Mouse (Mus musculus) thymus, postnatal 0 days (tissue): ENCODE data around the gene Creg2. TPM values are rescaled to one million over a fixed set of nuclear protein-coding genes. Genes with fewer than 3 reads are reported as not detected.
A peak's percentile ranks its signal among the peaks of the same experiment; 100 is the strongest.

ENCODE experiments used
- DNase-seq: peaks from one replicate; pipeline ENCODE4 v3.0.0-alpha.2; 2015; ENCODE audit warnings: low spot score
- polyA plus RNA-seq: library from polyadenylated mRNA; unstranded; fragments of >200 nt; fragmentation: Nextera tagmentation; extraction: Ambion mirVana; gene quantifications from 2 replicates; pipeline ENCODE4 v1.2.1, GENCODE M21; 2015

Gene Creg2
- polyA plus RNA-seq, 1 experiment from 2014 or later = 0.34 TPM

DNA sequence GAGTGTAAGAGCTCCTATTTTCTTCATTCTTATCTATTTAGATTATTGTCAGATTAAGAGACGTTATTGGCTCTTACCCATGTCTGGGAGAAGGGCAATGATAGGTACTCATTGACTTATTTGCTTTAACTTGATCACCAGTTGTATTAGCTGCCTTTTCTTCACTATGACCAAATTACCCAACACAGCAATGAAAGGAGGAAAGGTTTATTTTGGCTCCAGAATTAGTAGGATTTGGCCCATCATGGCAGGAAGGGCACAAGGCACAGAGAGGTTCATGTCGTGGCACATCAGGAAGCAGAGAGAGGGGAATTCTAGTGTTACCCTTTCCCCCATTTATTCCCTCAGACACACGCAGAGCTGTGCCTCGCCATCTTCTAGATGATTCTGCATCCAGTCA is 1.8 kb upstream of the Creg2 start:
- no peak for DNase-seq

DNA sequence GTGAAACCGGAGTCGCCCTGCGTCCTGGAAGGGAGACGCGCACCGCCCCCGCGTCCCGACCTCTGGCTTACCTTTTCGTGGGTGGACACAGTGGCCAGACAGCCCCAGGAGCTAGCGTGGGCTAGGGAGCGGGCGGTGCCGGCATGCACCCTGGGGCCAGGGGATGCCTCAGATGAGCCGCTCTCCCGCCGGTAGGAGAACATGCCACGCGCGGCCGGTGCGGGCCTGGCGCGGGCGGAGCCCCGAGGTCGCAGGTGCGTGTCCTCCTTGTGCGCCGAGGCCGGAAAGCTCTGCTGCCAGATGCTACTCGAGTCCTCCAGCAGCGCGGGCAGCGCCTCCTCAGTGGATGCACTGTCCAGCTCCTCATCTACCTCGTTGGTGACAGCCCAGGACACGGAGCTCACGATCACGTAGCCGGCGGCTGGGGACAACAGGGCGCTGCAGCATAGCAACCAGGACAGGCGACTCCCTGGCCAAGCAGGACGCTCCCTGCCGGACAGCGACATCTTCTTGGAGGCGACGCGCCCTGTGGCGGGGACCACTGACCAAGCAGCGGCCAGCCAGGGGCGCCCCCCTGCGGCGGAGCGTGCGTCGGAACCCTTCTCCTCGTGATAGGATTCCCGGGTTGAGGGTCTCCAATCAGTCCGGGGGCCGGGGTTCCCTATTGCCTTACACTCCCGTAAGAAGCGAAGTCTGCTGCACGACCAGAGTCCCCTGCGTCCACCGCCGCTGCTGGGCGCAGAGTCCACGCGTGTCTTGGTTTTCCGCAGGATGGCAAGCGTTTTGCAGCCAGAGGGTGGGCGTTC is 636 bp downstream of the Creg2 start:
- DNase-seq = no peak

DNA sequence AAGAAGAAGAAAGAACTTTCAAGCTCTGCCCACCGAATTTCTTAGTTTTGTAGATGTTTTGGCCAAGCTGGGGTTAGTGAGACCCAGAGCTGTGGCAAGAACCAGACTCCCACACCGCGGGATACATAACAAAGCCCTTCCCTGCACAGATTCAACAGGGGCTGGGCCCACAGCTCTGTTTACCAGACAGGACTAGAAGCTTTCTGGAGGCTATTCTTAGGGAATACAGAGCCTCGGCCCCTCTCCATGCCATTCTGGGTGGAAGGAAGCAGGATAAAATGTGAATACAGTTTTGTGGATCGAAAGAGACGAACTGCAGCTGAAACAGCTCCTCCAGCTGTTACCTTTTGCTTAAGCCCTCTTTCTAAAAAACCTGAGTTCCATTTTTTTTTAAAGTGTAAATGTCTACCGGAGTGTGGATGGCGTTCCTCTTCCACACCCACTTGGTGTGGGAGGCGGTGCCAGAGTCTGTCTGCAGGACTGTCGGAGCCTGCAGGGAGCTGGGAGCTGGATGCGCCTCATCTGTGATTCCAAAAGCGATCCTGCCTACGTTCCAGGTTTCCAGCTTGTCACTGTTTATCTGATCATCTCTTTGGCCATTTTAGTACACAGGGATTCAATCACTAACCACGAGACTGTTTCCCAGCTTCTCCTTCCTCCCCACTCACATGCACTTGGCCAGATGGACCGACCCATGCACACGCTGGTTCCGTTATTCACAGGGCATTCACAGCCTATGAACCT is 1.4 kb downstream of the Creg2 start:
- DNase-seq = no peak

DNA sequence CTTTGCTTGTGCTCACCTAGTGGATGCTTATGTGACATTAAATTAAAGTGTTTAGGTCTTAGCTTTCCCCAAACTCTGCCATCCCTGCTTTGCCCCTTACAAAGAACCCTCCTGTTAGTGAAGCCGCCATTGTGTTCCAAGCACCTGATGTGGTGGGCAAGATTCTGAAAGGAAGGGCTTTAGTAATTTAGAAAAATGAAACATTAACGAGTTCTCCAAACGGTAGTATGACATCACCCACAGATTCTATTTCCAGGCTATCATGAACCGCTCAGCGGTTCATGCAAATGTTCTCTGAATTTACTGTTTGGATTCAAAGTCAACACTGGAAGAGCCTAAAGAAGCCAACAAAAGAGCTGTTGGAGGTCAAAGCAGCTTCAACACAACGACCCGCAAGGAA is 2.7 kb downstream of the Creg2 start:
- no peak for DNase-seq

DNA sequence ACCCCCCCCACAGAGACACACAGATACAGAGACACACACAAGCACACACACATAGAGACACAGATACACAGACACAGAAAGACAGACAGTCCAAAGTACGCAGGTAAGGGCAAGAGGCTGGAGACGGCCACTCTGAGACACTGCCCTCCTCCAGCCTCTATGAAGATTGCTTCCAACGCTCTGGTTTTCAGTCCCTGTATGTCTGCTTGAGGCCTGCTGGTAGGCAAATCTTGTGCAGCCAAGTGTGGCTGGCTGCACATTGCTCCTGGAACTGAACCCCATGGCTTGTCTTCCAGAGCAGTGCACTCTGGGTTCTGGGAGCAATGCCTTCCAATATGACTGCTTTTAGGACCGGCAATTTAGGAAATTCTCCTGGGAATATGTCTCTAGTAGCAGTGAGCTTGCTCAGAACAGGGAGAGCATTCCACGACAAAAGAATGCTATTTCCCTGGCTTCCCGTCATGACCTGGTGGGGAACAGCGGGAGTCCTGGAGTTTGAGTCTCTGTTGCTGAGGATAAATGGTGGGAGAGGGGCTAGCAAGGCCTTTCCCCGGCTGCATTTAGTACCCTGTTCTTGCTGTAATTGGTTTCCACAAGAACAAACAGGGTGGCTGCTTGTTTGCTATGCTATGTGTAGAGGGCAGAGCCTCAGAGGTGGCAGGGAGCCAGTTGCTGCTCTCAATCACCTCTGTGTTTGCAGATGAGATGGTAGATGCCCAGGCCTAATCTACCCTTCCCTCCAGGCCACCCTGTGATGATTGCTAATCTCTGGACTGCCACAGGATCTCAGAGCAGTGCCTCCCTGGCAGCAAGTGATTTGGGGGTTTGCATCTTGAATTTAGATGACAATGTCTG is 5.1 kb downstream of the Creg2 start:
- DNase-seq = no peak

DNA sequence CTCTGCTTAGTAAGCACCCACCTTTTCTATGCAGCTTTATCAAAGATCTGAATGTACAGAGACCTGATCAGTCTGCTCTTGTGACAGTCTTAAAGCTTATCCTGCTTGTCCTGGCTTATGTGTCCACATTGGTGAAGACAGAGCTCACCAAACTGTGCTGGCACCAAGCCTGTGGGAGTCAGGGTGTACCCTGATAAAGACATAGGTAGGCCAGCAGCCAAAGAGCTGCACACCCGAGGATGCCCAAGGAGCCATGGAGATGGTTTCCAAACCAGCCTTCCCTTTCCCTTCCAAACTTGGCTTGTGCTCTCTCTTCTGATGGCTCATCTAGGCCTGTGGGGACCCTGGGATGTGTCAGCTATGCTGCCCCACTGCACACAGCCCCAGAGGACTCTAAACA is 6.9 kb downstream of the Creg2 start:
- DNase-seq = no peak

DNA sequence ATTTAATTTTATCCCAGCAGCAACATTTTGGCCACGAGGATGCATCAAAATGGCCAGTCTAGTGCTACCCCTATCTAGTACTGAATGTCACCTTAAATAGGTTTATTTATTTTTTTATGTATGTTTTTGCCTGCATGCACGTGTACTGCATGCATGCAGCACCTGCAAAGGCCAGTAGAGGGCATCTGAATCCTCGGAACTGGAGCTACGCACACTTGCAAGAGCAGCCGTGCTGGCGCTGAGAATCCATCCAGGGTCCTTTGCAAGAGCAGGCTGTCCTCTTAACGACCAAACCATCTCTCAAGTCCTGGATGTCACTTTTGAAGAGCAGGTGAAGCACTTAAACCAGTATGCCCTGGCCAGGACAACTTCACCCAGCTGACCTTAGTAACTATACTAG is 9.6 kb downstream of the Creg2 start:
- no peak for DNase-seq

DNA sequence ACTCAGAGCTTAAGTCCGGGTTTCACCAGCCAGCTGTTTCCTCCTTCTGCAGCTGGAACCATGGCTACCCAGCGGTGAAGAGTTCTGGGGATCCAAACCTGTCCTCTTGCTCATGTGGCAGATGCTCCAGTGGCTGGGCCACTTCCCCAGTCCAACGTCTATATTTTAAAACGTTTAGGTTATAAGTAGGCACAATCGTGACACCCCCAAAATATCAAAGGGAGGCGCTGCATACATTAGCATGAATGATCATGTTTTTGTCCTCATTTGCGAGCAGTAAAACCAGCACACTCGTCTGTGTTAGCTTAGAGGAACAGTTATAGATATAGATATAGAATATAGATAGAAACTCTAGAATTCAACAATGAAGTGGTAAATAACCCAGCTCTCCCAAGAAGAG is 14.1 kb downstream of the Creg2 start:
- DNase-seq = no peak

DNA sequence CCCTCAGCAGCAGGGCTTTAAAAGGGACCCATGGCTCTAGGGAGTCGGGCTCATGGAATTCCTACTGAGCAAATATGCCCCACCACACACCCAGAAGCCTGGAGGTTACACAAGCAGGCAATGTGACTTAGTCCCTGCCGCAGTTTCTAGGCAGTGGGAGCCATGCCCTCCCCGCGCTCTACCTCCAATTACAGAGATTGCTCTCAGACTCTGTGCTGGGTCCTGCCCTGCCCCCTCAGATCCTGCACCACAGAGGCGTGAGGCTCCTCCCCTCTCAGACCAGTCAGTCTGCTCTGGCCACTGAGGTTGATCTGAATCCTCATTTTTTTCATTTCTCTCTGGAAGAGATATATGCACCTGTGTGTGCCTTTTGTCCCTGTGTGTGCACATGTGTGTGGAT is 14.6 kb downstream of the Creg2 start:
- DNase-seq = no peak

DNA sequence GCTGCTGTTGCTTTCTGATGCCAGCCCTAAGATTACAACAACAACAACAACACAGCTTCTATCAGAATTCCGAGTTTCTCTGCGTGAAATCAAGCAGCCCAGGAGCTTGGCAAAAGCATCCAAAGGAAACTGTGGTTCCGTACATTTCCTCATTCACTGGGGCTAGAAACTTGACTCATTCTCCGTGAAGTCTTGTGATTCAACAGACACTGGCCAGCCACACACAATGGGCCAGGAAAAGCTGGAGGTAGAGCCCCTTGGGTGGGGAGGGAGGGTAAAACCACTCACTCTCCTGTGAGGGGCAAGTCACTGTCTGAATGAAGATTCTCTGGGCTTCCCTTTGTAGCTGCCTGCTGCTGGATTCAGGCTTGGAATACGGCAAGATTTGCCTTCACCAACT is 15.1 kb downstream of the Creg2 start:
- no peak for DNase-seq

DNA sequence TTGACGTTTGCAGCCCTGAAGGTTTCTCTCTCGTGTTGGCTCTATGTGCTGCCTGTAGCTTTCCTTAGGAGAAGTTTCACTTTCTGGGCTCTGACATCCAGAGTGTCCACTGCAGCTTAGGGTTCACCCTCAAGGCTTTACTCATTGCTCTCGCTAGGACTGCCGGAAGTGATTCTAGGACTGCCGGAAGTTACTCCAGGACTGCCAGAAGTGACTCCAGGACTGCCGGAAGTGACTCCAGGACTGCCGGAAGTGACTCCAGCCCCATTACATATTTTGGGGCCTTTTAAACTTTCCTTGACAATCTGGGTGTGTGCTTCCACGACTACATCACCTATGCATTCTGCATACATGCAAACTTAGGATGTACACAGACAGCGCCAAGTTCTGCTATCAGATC is 22.7 kb downstream of the Creg2 start:
- no peak for DNase-seq

DNA sequence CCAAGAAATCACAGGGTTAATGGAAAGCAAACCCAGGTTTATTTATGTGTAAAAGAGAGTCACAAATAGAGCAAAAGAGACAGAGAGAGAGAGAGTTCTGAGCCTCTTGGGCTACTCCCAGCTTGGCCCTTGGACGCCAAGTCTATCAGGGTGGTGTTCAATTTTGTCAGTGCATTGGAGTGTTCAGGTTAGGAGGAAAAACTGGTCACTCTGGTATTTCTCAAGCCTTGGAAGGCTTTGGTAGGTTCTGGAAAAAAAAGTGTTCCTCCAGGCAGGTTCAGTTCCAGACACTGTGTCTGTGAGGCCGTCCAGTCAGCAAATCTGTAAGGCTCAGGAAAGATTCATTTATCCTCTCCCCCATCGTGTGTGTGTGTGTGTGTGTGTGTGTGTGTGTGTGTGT is 25.8 kb downstream of the Creg2 start:
- DNase-seq = no peak

DNA sequence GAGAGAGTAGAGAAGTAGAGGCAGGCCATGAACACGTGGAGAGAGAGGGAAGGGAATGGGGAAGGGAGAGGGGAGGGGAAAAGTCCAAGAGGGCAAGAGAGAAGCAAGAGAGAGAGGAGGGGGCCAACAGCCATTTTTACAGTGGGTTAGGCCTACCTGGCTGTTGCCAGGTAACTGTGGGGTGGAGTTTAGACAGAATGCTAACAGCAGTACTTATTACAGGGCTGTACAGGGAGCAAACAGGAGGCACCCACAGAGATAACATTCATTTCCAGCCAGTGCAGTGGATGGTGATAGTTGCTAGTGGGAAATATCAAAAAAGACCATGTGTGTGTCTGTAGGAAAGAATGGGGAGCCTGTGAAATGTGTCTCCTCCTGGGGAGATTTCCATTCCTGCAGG is 27.5 kb downstream of the Creg2 start:
- no peak for DNase-seq

DNA sequence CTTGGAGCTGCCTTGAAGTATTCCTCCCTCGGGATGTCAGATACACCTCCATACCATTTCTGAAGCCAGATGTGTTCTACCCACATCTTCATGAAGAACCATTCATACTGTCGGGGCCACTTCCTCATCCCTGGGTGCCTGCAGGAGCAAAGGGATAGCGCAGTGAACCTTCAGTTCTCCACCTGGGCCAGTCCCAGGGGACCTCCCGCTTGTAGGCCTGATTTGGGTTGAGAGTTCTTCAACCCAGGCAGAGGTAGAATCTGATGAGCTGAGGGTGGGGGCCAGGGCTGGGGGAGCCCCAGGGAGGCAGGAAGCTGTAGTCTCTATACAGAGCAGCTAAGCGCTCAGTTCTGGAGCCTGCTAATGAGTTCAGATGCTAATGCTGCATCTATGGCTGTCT is 28.2 kb downstream of the Creg2 start:
- DNase-seq = no peak

DNA sequence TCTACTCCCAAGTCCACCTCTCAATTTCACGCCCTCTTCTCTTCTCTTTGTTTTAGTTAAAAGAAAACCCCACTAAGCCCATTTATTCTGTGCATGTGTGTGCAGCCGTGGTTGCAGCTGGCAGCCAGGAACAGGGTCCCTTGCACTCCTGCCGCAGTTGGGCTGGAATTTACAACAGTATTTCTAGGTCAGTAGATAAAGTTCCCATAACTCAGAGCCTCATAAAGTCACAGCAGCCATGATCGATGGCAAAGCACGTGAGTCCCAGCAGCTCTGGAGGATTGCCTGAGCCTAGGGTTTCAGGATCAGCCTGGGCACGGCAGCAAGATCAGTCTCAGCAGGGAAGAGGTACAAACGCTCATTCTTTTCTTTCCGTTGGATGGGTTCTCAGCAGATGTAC is 32.8 kb downstream of the Creg2 start:
- no peak for DNase-seq

DNA sequence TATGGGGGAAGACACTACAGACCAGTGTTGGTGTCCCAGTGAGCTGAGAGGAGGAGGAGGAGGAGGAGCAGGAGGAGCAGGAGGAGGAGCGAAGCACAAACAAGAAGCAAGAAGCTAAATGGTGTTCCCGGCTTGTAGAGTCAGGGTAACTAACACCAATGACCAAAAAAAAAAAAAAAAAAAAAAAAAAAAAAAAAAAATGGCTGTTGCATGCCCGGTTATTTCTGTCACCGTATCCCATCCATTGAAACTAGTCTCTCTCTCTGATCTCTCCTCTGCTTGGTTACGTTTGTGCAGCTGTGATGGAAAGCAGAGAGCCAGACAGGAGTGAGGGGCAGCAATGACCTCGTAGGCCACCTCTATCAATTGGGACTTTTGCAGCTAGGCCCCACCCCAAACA is 35.7 kb downstream of the Creg2 start:
- DNase-seq = no peak

DNA sequence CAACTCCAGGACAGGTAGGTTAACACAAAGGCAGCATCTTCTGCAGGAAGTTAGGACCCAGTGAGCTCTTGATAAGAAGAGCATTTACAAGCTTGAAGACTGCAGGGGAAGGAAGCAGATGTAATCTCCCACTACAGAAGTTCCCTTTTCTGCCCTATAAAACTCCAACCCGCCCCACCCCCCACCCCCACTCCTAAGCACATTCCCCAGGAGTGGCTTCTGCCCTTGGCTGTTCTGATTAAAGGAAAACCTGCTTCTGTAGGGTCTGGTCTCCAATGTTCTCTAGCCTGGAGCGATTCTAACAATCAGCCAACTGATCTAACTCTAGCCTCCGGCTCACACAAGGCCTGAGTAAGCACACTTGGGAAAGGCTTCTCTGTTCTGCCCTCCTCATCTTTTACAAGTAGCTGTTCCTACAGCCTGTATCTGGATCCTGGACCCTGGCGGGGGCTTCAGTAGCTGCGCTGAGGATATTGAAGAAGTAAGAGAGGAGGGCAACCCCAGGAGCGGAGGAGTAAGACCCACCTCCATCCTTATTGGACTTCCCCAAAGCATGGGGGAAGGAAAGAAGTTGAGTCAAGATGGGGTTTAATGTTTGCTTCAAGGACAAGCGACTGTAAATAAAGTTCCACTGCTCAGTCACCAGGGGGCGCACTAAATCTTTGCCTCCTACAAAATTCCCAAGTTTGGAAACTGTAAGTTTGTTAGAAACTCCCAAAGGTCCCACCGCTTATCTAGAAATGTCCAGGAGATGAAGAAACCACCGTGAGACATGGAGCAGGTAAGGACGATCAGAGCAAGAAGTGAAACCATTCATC is 36.6 kb downstream of the Creg2 start:
- peak; percentile 40 for DNase-seq

DNA sequence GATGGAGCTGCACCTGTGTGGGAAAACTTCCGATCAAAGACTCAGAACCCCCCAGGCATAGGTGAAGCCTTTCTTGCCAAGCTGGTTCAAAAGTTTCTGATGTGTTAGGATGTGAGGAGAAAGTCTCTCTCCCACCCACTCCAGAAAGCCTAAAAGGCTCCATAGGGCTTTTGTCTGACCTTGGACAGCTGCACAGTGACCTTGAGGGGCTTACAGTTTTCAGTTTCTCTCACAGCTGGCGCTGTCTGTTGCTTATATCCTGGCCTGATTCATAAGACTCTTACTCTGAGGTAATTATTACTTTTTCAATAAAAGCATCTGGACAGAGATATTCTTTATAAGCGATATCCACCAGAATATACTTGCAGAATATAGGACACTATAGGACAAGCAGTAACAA is 38.2 kb downstream of the Creg2 start:
- no peak for DNase-seq

DNA sequence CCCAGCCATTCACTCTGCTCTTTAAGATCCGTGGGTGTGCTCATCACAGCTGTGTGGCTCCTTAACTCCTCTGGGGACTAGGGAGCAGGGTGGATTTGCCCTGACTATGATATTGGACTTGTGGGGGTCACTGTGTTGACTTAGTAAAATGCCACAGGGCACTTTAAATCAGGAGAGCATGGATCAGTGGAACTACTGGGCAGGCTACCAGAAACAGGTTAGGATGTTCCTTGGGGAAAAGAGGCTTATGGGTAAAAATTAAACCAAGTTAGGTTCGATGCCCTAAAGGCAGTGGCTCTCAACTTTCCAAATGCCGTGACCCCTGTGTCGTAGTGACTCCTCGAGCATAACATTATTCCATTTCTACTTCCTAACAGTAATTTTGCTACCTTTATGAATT is 38.8 kb downstream of the Creg2 start:
- no peak for DNase-seq

DNA sequence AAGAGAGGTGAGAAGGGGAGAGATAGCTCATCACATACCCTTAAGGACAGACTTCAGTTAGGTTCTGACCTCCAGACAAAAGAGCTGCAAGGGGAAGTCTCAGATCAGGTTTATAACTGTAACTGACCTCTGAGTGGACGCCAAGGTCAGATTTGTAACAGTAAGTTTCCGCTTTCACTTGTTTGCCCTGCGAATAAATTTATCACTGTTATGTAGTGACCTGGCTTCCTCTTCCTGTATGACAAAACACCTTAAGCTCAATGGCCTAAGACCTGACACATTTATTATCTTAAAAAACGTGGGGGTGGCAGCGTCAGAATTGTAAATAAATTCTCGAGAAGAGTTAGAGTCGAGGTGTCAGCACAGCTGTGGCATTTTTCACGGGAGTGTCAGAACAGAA is 42.7 kb downstream of the Creg2 start:
- DNase-seq = no peak

DNA sequence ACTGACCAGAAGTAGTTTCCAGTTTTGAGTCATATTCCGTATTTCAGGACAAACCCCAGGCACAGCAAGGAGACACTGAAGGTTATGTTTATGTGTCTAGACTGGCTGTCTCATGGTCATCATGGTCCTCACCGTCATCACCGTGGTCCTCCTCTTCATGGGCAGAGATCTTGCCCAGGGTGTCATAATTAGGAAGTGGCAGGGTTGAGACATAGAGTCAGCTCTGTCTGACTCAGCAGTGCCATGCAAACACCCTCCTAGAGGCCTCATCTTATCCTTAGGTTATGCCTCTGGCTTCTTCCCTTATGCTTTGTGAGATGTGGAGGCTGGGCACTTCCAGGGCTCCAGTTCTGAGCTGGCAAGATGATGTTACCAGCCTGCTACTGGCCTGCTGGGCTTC is 48.8 kb downstream of the Creg2 start:
- DNase-seq = no peak
